Mouse (Mus musculus): ENCODE measurements around the gene St3gal3.

Gene St3gal3

DNA sequence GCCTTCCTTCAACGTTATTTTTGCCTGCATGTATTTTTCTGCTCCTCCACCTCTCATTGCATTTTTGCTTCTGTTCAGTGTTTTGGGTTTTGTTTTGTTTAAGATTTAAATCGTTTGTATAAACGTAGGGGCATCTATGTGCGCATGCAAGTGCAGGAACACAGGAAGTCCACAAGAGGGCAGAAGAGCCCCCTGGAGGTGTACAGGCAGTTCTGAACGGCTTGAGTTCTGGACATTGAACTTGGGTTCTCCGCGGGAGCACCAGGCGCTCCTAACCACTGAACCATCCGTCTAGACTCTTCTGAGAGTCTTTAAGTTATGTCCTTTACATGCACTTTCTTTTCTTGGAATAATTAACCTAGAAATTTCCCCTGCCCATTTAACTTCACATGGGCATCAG is 44.8 kb downstream of the St3gal3 start:
- DNase-seq (ENCODE audit: low spot score in 2 of 2): peak in 1 of 2 experiments; percentile 41

GRCm38 (mm10) chr4:118088771-118089170 is 45.9 kb downstream of the St3gal3 start:
- DNase-seq (ENCODE audit: low spot score in 2 of 2): no peak

- no peak for DNase-seq (ENCODE audit: low spot score in 2 of 2)
These were observed 49.7 kb downstream of the St3gal3 start for GRCm38 (mm10) chr4:118085025-118085424.

GRCm38 (mm10) chr4:118083217-118083951 is 51.3 kb downstream of the St3gal3 start:
- DNase-seq (ENCODE audit: low spot score in 2 of 2): peak; percentile 84 to 92

- no peak for DNase-seq (ENCODE audit: low spot score in 2 of 2)
These were observed 52.9 kb downstream of the St3gal3 start for GRCm38 (mm10) chr4:118081608-118082331.

DNA sequence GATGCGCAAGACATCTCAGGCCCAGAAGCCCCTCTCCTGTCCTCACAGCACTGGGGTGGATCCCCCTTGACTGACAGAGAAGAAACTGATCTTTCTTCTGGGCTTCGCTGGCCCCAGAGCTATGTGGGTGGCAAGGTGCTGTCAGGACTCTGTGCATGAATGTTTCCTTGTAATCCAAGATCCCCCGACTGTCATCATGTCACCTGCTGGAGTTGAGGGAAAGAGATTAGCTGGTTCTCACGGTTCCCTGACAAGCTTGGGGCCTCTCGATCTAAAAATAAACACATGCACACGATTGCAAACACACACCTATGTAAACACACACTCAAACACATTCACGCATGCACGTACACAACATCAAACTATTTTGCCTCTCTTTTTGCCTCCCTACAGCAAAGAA is 54.2 kb downstream of the St3gal3 start:
- no peak for DNase-seq (ENCODE audit: low spot score in 2 of 2)

- DNase-seq (ENCODE audit: low spot score in 2 of 2): peak; percentile 14 to 20
These were observed 55.5 kb downstream of the St3gal3 start for GRCm38 (mm10) chr4:118079195-118079594.

GRCm38 (mm10) chr4:118078576-118078975 is 56.1 kb downstream of the St3gal3 start:
- no peak for DNase-seq (ENCODE audit: low spot score in 2 of 2)

GRCm38 (mm10) chr4:118077293-118077752 is 57.4 kb downstream of the St3gal3 start:
- no peak for DNase-seq (ENCODE audit: low spot score in 2 of 2)

GRCm38 (mm10) chr4:118076648-118077047 is 58.1 kb downstream of the St3gal3 start:
- DNase-seq (ENCODE audit: low spot score in 2 of 2): no peak

DNA sequence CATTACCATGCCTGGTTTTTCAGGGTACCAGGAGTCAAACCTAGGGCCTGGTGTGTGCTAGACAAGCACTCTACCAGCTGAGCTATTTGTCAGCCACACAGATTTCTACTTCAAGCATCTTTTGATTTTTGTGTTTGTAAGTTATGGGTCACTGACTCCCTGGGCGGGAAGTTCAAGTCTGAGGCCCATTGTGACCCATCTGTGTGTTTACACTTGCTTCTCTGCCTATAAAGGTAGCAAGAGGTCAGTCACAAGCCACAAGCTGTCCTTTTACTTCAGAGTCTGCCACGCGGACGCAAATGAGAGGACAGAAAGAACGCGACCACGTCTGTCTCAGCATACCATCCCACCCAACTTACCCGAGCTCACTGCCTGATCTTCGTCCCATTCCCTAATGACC is 59.4 kb downstream of the St3gal3 start:
- no peak for DNase-seq (ENCODE audit: low spot score in 2 of 2)

- DNase-seq (ENCODE audit: low spot score in 2 of 2): no peak
These were observed 60.5 kb downstream of the St3gal3 start for GRCm38 (mm10) chr4:118074236-118074635.

- DNase-seq (ENCODE audit: low spot score in 2 of 2): no peak
These were observed 61.6 kb downstream of the St3gal3 start for GRCm38 (mm10) chr4:118073128-118073527.

GRCm38 (mm10) chr4:118071891-118072290 is 62.8 kb downstream of the St3gal3 start:
- no peak for DNase-seq (ENCODE audit: low spot score in 2 of 2)

DNA sequence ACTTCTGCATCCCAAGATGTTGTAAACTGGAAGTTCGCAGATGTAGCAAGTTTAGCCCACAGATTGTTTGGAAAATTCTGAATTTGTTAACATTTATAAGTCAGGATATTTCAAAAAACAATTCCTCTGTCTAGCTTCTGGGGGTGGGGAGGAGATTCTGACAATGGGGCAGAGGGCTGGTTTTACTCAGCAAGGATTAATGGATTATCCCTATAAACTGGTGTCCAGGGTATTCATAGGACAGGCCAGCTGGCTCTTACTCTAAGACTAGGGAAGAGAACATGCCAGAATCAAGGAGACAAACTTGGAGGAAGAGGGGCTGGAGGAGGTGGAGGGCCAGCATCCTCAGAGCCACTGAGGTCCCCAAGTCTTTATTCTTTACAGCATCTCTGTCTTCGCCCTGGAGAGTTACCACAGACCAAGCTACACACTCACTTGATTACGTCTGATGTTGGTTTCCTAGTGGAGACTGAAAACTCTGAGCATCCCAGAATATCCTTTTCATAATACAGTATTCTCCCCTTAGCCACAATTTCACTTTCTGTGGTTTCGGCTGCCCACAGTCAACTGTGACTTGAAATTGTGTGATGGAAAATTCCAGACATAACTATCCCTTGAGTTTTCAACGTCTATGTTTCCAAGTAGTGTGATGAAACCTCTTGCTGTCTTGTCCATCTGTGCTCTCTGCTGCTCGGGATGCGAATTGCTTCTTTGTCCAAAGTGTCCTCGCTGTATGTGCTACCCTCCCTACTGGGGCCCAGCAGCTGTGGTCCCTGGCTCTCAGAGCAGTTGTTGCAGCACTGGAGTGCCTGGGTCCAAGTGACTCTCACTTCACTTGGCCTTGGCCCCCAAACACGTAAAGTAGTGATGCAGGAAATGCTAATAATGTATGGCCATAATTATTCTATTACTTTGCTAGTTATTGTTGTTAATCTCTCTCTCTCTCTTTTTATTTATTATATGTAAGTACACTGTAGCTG is 64.2 kb downstream of the St3gal3 start:
- no peak for DNase-seq (ENCODE audit: low spot score in 2 of 2)

- no peak for DNase-seq (ENCODE audit: low spot score in 2 of 2)
These were observed 72.8 kb downstream of the St3gal3 start for GRCm38 (mm10) chr4:118061809-118062463.

- DNase-seq (ENCODE audit: low spot score in 2 of 2): no peak
These were observed 73.7 kb downstream of the St3gal3 start for GRCm38 (mm10) chr4:118060915-118061530.

- no peak for DNase-seq (ENCODE audit: low spot score in 2 of 2)
These were observed 74.8 kb downstream of the St3gal3 start for GRCm38 (mm10) chr4:118059816-118060475.

- DNase-seq (ENCODE audit: low spot score in 2 of 2): no peak
These were observed 76.5 kb downstream of the St3gal3 start for GRCm38 (mm10) chr4:118058116-118058677.

- DNase-seq (ENCODE audit: low spot score in 2 of 2): no peak
These were observed 77.6 kb downstream of the St3gal3 start for GRCm38 (mm10) chr4:118057076-118057475.

Data from spleen, postnatal 14 days (tissue).